ENCODE assay signal across 16 mouse cellular contexts in the genomic region with DNA sequence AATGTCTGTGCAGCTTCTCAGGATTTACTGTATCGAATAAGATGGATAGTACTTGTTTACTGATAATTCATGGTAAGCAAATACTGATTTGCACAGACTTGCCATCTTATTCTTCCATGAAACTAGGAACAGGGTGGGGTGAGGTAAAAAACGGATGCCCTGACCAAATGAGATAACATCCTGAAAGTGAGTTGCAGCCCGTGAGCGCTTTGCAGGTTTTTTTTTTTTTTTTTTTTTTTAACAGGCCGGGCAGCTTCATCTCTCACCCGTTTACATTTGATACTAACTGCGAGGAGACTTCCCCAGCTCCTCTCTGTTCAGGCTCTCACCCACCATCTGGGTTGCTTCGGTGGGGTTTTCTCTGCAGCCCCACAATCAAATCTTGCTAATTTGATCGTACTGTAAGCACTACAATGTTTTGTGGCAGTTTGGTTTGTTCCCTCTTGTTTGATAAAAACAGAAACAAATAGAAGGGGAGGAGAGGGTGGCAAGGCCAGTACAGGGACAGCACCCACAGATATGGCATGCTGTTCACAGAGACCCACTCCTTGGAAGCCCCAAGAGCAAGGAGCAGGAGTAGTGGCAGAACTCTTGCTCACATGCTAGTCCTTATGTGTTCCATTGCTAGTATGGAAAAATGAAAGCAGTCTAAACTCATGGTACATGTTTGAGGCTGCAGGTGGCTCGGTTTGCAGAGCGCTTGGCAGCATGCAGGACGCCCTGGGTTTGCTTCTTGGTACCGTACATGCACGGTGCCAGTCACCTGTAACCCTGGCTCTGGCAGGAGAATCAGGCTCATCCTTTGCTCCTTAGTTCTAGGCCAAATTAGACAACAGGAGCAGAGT. TPM values are rescaled to one million over a fixed set of nuclear protein-coding genes. Genes with fewer than 3 reads are reported as not detected.
DNase-seq lines count a peak whose midpoint lies in the region; ATAC-seq and TF ChIP-seq lines count a peak whose summit lies in the region.
"Had no signal": no experiment of that assay in that cellular context is flagged by ENCODE, and none has a peak within 500 bp of the region (broad histone marks: within the 10 kb centered on the region; RNA-seq: fewer than 3 reads in every experiment).

No protein-coding gene starts in this region.

- H3K27ac ChIP-seq in bone marrow, adult 2 months (ENCODE audit: control insufficient read depth, insufficient read depth, low read depth, low read length, poor library complexity): peak overlapping the region; percentile 47
- no peak overlapping the region; the same call in 1 of the 2 replicates for H3K27ac ChIP-seq in liver, embryonic 14.5 days
- H3K27ac ChIP-seq: heart, embryonic 15.5 days; hindbrain, postnatal 0 days; kidney, postnatal 0 days; limb, embryonic 12.5 days had no signal

- H3K4me3 ChIP-seq in bone marrow, adult 2 months (replicated peaks; ENCODE audit: control insufficient read depth, low read depth, low read length): no peak overlapping the region
- no peak overlapping the region for H3K4me3 ChIP-seq in liver, embryonic 14.5 days (ENCODE audit: insufficient read depth in 1 of 2, low read depth in 2 of 2, low read length in 2 of 2)
- H3K4me3 ChIP-seq: erythroblast, embryonic 14.5 days; heart, embryonic 15.5 days; limb, embryonic 12.5 days had no signal

- ATAC-seq in liver, embryonic 14.5 days (ENCODE audit: insufficient read depth): 0 out of 2 replicates have a peak, but pooled peaks have one; percentile 51
- ATAC-seq: hindbrain, postnatal 0 days; midbrain, embryonic 16.5 days had no signal

- no peak for TF ChIP-seq CTCF in bone marrow, adult 2 months (IDR thresholded peaks at IDR 0.05; ENCODE audit: control insufficient read depth, insufficient read depth, low read length)
- no peak for TF ChIP-seq CTCF in liver, embryonic 14.5 days (IDR thresholded peaks at IDR 0.05; ENCODE audit: low read depth)

- H3K36me3 ChIP-seq in liver, embryonic 14.5 days (replicated peaks; ENCODE audit: control insufficient read depth, insufficient read depth, low read depth): no peaks in the 10 kb centered on the region
- H3K36me3 ChIP-seq: heart, embryonic 15.5 days; limb, embryonic 12.5 days had no signal

- no peak overlapping the region for H3K9ac ChIP-seq in liver, embryonic 14.5 days (replicated peaks)
- H3K9ac ChIP-seq: heart, embryonic 15.5 days; limb, embryonic 12.5 days had no signal

- 8% methylated on average over 14 of the region's 14 CpGs for WGBS in bone marrow, adult 2 months
- WGBS in liver, embryonic 14.5 days (ENCODE audit: insufficient replicate concordance): 23% methylated on average over 14 of the region's 14 CpGs

- peak; percentile 47; the same call in 1 of the 2 replicates for TF ChIP-seq EP300 in liver, embryonic 14.5 days (IDR thresholded peaks at IDR 0.05; ENCODE audit: low read depth)

- peak; percentile 91 for DNase-seq in 416B (ENCODE audit: low read depth)
- peak in 1 of 3 experiments; percentile 47 for DNase-seq in liver, embryonic 14.5 days (ENCODE audit: low read depth in 3 of 3, low spot score in 3 of 3)
- peak; percentile 41 to 55 for DNase-seq in thymus, adult 18-20 months
- no peak for DNase-seq in left cerebral cortex, adult 18-20 months (ENCODE audit: low spot score in 2 of 2)
- no peak for DNase-seq in kidney, adult 8-10 months
- no peak for DNase-seq in left cerebral cortex, adult 9 months (ENCODE audit: low spot score in 2 of 2)
- DNase-seq: adrenal gland, postnatal 25 days; cerebellum, adult 18-20 months; lung, postnatal 10 days had no signal

- peaks cover 17% of the 10 kb centered on the region for H3K4me1 ChIP-seq in bone marrow, adult 2 months (ENCODE audit: control insufficient read depth, insufficient read depth, low read length)
- H3K4me1 ChIP-seq in liver, embryonic 14.5 days (replicated peaks; ENCODE audit: control insufficient read depth in 2 of 2, insufficient read depth in 2 of 2, low read length in 1 of 2): peaks cover 10 to 31% of the 10 kb centered on the region in 2 experiments

- peak overlapping the region; percentile 39 for H3K4me2 ChIP-seq in liver, embryonic 14.5 days (ENCODE audit: low read depth)
- H3K4me2 ChIP-seq: heart, embryonic 15.5 days; limb, embryonic 12.5 days had no signal

- H3K27me3 ChIP-seq in liver, embryonic 14.5 days (ENCODE audit: control insufficient read depth, insufficient read depth, low read length): no peaks in the 10 kb centered on the region
- H3K27me3 ChIP-seq: heart, embryonic 15.5 days; limb, embryonic 12.5 days had no signal

- no peak for TF ChIP-seq POLR2A in bone marrow, adult 2 months (IDR thresholded peaks at IDR 0.05; ENCODE audit: borderline replicate concordance, control insufficient read depth, low read depth, low read length)

- H3K9me3 ChIP-seq in liver, embryonic 14.5 days (ENCODE audit: control insufficient read depth, low read length): no peaks in the 10 kb centered on the region
- H3K9me3 ChIP-seq: heart, embryonic 15.5 days; limb, embryonic 12.5 days had no signal

RNA-seq across cellular contexts. Expression of gene Ppp2ca, which starts 23.6 kb away (rescaled TPM):
- polyA plus RNA-seq in bone marrow, adult 2 months (2011; ENCODE audit: insufficient read depth, insufficient read length, low replicate concordance, missing spikeins): 29.8 and 38.0 TPM in 2 replicates
- polyA plus RNA-seq in liver, embryonic 14.5 days (2012; rRNA removed): 18.8 and 24.0 TPM in 2 replicates
- polyA plus RNA-seq in liver, embryonic 14.5 days (2014; fragmentation: Nextera tagmentation; extraction: Ambion mirVana): 37.5 and 41.6 TPM in 2 replicates
- total RNA-seq in left cerebral cortex, adult 18-20 months (2021): 100 to 1,000 TPM; 120 to 124 TPM

Comparison
In these comparisons a context has a peak if more than half of its experiments do, and no peak if none do; other contexts are left out.
1. DNase-seq: peak in 416B (single experiment) and thymus, adult 18-20 months (2 of 2); none in left cerebral cortex, adult 18-20 months (0 of 2), kidney, adult 8-10 months (0 of 2) and left cerebral cortex, adult 9 months (0 of 2).